Mouse (Mus musculus) stomach, postnatal 0 days (tissue): ENCODE results near the gene Spin4. TPM values are rescaled to one million over a fixed set of nuclear protein-coding genes. Genes with fewer than 3 reads are reported as not detected.

ENCODE experiments used
- ATAC-seq: fragments of 200-750 bp; cut with Nextera tagmentation; 2 replicates; pipeline ENCODE4 v1.8.0; 2017; ENCODE audit not compliant: low FRiP score, low TSS enrichment
- DNase-seq: peaks from one replicate; pipeline ENCODE4 v3.0.0-alpha.2; 2016; ENCODE audit warnings: low spot score
- H3K27ac ChIP-seq: fragments of 300-500 bp; sonication (generic); replicated peaks from 2 replicates; pipeline ENCODE4 v1.5.1; 2014; ENCODE audit warnings: mild to moderate bottlenecking, control low read depth
- H3K27me3 ChIP-seq: fragments of 300-500 bp; sonication (generic); 2 replicates; pipeline ENCODE4 v1.6.1; 2014; ENCODE audit warnings: low read length; ENCODE audit not compliant: control insufficient read depth, insufficient read depth
- H3K36me3 ChIP-seq: fragments of 300-500 bp; sonication (generic); 2 replicates; pipeline ENCODE4 v1.6.1; 2014; ENCODE audit warnings: low read length, mixed read lengths; ENCODE audit not compliant: control insufficient read depth, insufficient read depth
- H3K4me1 ChIP-seq: fragments of 300-500 bp; sonication (generic); replicated peaks from 2 replicates; pipeline ENCODE4 v1.6.1; 2014; ENCODE audit warnings: antibody characterized with exemption; ENCODE audit not compliant: control insufficient read depth, insufficient read depth
- H3K4me2 ChIP-seq: fragments of 300-500 bp; sonication (generic); replicated peaks from 2 replicates; pipeline ENCODE4 v1.6.1; 2014; ENCODE audit warnings: low read depth, mild to moderate bottlenecking, control low read depth, moderate library complexity
- H3K4me3 ChIP-seq: fragments of 300-500 bp; sonication (generic); 2 replicates; pipeline ENCODE4 v1.5.1; 2014; ENCODE audit warnings: low read depth, low read length, control low read depth
- H3K9ac ChIP-seq: fragments of 300-500 bp; sonication (generic); 2 replicates; pipeline ENCODE4 v1.6.1; 2014; ENCODE audit warnings: mild to moderate bottlenecking, low read length, control low read depth, mixed read lengths
- H3K9me3 ChIP-seq: fragments of 300-500 bp; sonication (generic); 2 replicates; pipeline ENCODE4 v1.6.1; 2016; ENCODE audit warnings: low read length; ENCODE audit not compliant: control insufficient read depth
- CTCF ChIP-seq: IDR thresholded peaks from 2 replicates; pipeline ENCODE4 v1.5.1; 2016; ENCODE audit warnings: antibody characterized with exemption, low read depth, mild to moderate bottlenecking, moderate library complexity
- EP300 ChIP-seq: optimal IDR thresholded peaks from 2 replicates; pipeline ENCODE3; 2016; ENCODE audit warnings: antibody characterized with exemption
- WGBS: fragments of 180-500 bp; shearing (Covaris S2); extraction: QIAGEN DNeasy Blood & Tissue Kit; methylation state at CpG from one replicate; pipeline ENCODE4 v1.1.7; 2014; 5-methylcytosine and 5-hydroxymethylcytosine counted together
- polyA plus RNA-seq: library from polyadenylated mRNA; unstranded; fragments of >200 nt; fragmentation: Nextera tagmentation; extraction: Ambion mirVana; gene quantifications from 2 replicates; pipeline ENCODE4 v1.2.1, GENCODE M21; 2015

The Spin4 gene
- polyA plus RNA-seq, 1 experiment from 2014 or later, result 4.1 TPM

- H3K36me3 ChIP-seq, result no peaks in the 10 kb centered on the region
- H3K9ac ChIP-seq, result no peak overlapping the region
- ATAC-seq, result no peak
- TF ChIP-seq CTCF, result no peak
- no peak for TF ChIP-seq EP300
- DNase-seq, result no peak
- WGBS, result 71% methylated on average over 2 of the region's 2 CpGs
- H3K9me3 ChIP-seq, result no peaks in the 10 kb centered on the region
- H3K4me2 ChIP-seq, result peak overlapping the region; percentile 50
- peak overlapping the region; percentile 25 for H3K4me3 ChIP-seq
- H3K27ac ChIP-seq, result no peak overlapping the region
- no peaks in the 10 kb centered on the region for H3K4me1 ChIP-seq
- H3K27me3 ChIP-seq, result no peaks in the 10 kb centered on the region
These were observed 35.6 kb downstream of the Spin4 start for GRCm38 (mm10) chrX:94990903-94991302.

GRCm38 (mm10) chrX:94990080-94990825, 36.2 kb downstream of the Spin4 start:
- ATAC-seq (peak; percentile 63), DNase-seq (peak; percentile 39)
- Histone ChIP-seq H3K9me3 (no peaks in the 10 kb centered on the region), H3K27me3 (no peaks in the 10 kb centered on the region), H3K27ac (no peak overlapping the region), H3K4me1 (no peaks in the 10 kb centered on the region), H3K9ac (peak overlapping the region; percentile 52), H3K4me2 (peak overlapping the region; percentile 50), H3K36me3 (no peaks in the 10 kb centered on the region), H3K4me3 (peak overlapping the region; percentile 25)
- TF ChIP-seq CTCF, result peak; percentile 52
- TF ChIP-seq EP300, result no peak
- 10% methylated on average over 27 of the region's 29 CpGs for WGBS

Other genes starting within 250 kb of the Spin4 start
- 5.4 and 6.2 TPM in 2 replicates for gene Arhgef9, start 170.2 kb upstream of the Spin4 start, polyA plus RNA-seq